Mouse (Mus musculus): ENCODE results near the gene Cfap97d1. TPM values are rescaled to one million over a fixed set of nuclear protein-coding genes. Genes with fewer than 3 reads are reported as not detected.
"Not testable (repeated sequence)": the region's sequence is repeated elsewhere in the genome, so short reads cannot be mapped to it uniquely, and the experiment has no call there.

Cfap97d1 gene
- total RNA-seq, 2 experiments from 2014 or later, result not detected

GRCm38 (mm10) chr11:101974923-101975322 lies 9.2 kb upstream of the Cfap97d1 start:
- no peak for DNase-seq (ENCODE audit: extremely low spot score in 1 of 2, low spot score in 2 of 2)
- H3K4me3 ChIP-seq, result no peak overlapping the region
- TF ChIP-seq CTCF (IDR thresholded peaks at IDR 0.05), result peak; percentile 62
- no peak overlapping the region for H3K27ac ChIP-seq
- intact Hi-C loops (cut with DNase I), result no loop called here

DNA sequence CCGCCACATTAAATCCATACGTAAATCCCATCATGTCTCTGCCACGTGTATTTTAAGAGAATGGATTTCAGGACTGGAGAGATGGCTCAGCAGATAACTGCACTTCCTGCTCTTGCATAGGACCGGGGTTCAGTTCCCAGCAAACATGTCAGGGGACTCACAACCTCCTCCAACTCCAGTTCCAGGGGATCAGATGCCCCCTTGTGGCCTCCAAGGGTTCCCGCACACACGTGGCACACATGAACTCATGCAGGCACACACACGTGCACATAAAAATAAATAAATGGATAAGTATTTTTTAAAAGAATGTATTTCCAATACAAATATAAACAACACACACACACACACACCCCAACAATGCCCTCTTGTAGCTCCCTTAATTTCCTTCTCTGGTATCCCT lies 7.1 kb upstream of the Cfap97d1 start:
- Histone ChIP-seq H3K27ac (no peak overlapping the region), H3K4me3 (no peak overlapping the region)
- no peak for DNase-seq (ENCODE audit: extremely low spot score in 1 of 2, low spot score in 2 of 2)
- TF ChIP-seq CTCF (IDR thresholded peaks at IDR 0.05), result peak; percentile 19
- intact Hi-C loops (cut with DNase I), result no loop called here

- intact Hi-C loops (cut with DNase I), result no loop called here
- Histone ChIP-seq H3K4me3 (no peak overlapping the region), H3K27ac (no peak overlapping the region; the same call in 1 of the 2 replicates)
- no peak for TF ChIP-seq CTCF (IDR thresholded peaks at IDR 0.05)
- DNase-seq (ENCODE audit: extremely low spot score in 1 of 2, low spot score in 2 of 2), result no peak
These were observed 4.9 kb upstream of the Cfap97d1 start for GRCm38 (mm10) chr11:101979140-101979539.

- DNase-seq (ENCODE audit: extremely low spot score in 1 of 2, low spot score in 2 of 2), result no peak
- no peak for TF ChIP-seq CTCF (IDR thresholded peaks at IDR 0.05)
- no peak overlapping the region; the same call in 1 of the 2 replicates for H3K27ac ChIP-seq
- no peak overlapping the region for H3K4me3 ChIP-seq
- intact Hi-C loops (cut with DNase I), result no loop called here
These were observed 3.4 kb upstream of the Cfap97d1 start for GRCm38 (mm10) chr11:101980603-101981157.

DNA sequence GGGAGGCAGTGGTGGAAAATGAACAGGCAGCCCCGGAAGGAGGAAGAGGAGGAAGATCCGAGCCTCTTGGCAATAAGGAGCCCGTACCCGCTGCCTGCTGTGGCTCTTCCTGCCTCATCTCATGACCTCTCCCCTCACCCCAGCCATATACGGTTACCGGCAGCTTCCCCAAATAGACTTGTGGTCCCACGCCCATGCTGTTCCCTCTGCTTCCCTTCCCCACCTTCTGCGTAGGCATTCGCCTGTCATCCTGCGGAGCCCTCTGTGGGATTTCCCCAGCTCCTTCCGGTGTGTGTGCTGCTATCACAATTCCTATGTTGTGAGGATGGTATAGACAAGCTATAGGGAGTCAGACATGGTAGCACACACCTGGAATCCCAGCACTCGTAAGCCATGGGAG lies 2.2 kb upstream of the Cfap97d1 start:
- intact Hi-C loops (cut with DNase I), result no loop called here
- peak overlapping the region; percentile 86 for H3K4me3 ChIP-seq
- H3K27ac ChIP-seq, result peak overlapping the region; percentile 96
- TF ChIP-seq CTCF (IDR thresholded peaks at IDR 0.05), result no peak
- DNase-seq (ENCODE audit: extremely low spot score in 1 of 2, low spot score in 2 of 2), result peak in 1 of 2 experiments; percentile 48

GRCm38 (mm10) chr11:101982981-101983411 lies 1.1 kb upstream of the Cfap97d1 start:
- DNase-seq (ENCODE audit: extremely low spot score in 1 of 2, low spot score in 2 of 2), result no peak
- peak overlapping the region; percentile 96 for H3K27ac ChIP-seq
- intact Hi-C loops (cut with DNase I), result no loop called here
- H3K4me3 ChIP-seq, result peak overlapping the region; percentile 86
- TF ChIP-seq CTCF (IDR thresholded peaks at IDR 0.05), result no peak

- intact Hi-C loops (cut with DNase I), result no loop called here
- peak overlapping the region; percentile 86 for H3K4me3 ChIP-seq
- peak overlapping the region; percentile 96 for H3K27ac ChIP-seq
- no peak for TF ChIP-seq CTCF (IDR thresholded peaks at IDR 0.05)
- DNase-seq (ENCODE audit: extremely low spot score in 1 of 2, low spot score in 2 of 2), result no peak
These were observed 603 bp upstream of the Cfap97d1 start for GRCm38 (mm10) chr11:101983431-101983921.

DNA sequence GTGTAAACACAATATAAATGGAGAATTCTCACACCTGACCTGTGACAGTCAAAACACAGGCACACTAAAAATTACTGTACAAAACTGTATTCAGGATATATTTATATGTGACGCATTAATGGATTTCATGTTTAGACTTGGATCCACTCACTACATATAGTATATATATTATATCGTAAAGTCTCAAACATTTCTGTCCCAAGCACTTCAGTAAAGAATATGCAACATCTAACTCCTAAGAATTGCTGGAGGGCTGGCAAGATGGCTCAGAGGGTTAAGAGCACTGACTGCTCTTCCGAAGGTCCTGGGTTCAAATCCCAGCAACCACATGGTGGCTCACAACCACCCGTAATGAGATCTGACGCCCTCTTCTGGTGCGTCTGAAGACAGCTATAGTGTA lies 1.4 kb downstream of the Cfap97d1 start:
- not testable (repeated sequence) for DNase-seq (ENCODE audit: extremely low spot score in 1 of 2, low spot score in 2 of 2); H3K4me3 ChIP-seq
- H3K27ac ChIP-seq, result peak overlapping the region; percentile 96
- intact Hi-C loops (cut with DNase I), result loop anchor here (2.0 to 5.0 kb wide), 2 partner anchors 103 to 172 kb away; partner anchors contain the start of genes Mpp2 and Tmem101

- TF ChIP-seq CTCF (IDR thresholded peaks at IDR 0.05), result peak; percentile 88
- Histone ChIP-seq H3K4me3 (no peak overlapping the region), H3K27ac (no peak overlapping the region)
- intact Hi-C loops (cut with DNase I), result loop anchor here (1.0 to 5.0 kb wide), 4 partner anchors 54 to 171 kb away; partner anchors contain the start of genes Mpp2 and Tmem101
- peak; percentile 83 to 87 for DNase-seq (ENCODE audit: extremely low spot score in 1 of 2, low spot score in 2 of 2)
These were observed 1.9 kb downstream of the Cfap97d1 start for GRCm38 (mm10) chr11:101985990-101986389.

- no peak within 1 kb of the TSS for H3K27ac ChIP-seq
- intact Hi-C loops (cut with DNase I), result loop anchor here (1.0 to 5.0 kb wide), 3 partner anchors 53 to 170 kb away; partner anchors contain the start of gene Tmem101
- no peak for DNase-seq (ENCODE audit: extremely low spot score in 1 of 2, low spot score in 2 of 2)
- H3K4me3 ChIP-seq, result no peak within 1 kb of the TSS
- TF ChIP-seq CTCF (IDR thresholded peaks at IDR 0.05), result no peak
These were observed 2.8 kb downstream of the Cfap97d1 start, which contains the start of gene Dusp3 for GRCm38 (mm10) chr11:101986913-101987312. Gene Dusp3, minus strand, starts transcription at chr11:101987013.

DNA sequence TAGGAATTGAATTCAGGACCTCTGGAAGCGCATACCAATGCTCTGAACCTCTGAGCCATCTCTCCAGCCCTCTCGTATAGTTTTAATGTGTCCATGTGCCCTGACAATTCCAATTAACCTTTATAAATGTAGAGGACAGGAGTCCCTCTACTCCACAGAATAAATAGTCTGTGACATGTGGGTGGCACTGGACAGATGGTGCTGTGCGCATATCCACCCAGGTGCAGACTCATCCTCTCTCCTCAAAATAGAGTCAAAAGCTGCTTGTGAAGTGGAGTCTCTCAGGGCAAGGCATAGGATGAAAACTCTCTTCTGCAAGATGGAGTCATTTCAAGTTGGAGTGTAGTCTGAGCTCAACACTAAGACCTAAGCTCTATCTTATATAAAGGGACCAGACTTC lies 6.2 kb downstream of the Cfap97d1 start:
- peak in 1 of 2 experiments; percentile 64 for DNase-seq (ENCODE audit: extremely low spot score in 1 of 2, low spot score in 2 of 2)
- no peak for TF ChIP-seq CTCF (IDR thresholded peaks at IDR 0.05)
- Histone ChIP-seq H3K4me3 (no peak overlapping the region), H3K27ac (peak overlapping the region; percentile 77)
- intact Hi-C loops (cut with DNase I), result loop anchor here (2.0 kb wide), 1 partner anchor 41 kb away; no protein-coding TSS in a partner anchor

GRCm38 (mm10) chr11:101991813-101992212 lies 7.7 kb downstream of the Cfap97d1 start:
- no peak for DNase-seq (ENCODE audit: extremely low spot score in 1 of 2, low spot score in 2 of 2)
- TF ChIP-seq CTCF (IDR thresholded peaks at IDR 0.05), result no peak
- Histone ChIP-seq H3K27ac (peak overlapping the region; percentile 70), H3K4me3 (no peak overlapping the region)
- intact Hi-C loops (cut with DNase I), result loop anchor here (2.0 kb wide), 1 partner anchor 39 kb away; no protein-coding TSS in a partner anchor
